Mouse (Mus musculus) megakaryocyte, embryonic 14.5 days (primary cell): ENCODE data around the gene Krt35.

Source experiments
- FLI1 ChIP-seq: IDR thresholded peaks from 2 replicates; pipeline ENCODE4 v1.6.1; 2012; ENCODE audit warnings: low read length, inconsistent platforms, mixed read lengths
- GATA1 ChIP-seq: IDR thresholded peaks from 3 replicates; pipeline ENCODE4 v1.6.1; 2012; ENCODE audit warnings: mixed read lengths, low read length, inconsistent platforms, borderline replicate concordance

DNA sequence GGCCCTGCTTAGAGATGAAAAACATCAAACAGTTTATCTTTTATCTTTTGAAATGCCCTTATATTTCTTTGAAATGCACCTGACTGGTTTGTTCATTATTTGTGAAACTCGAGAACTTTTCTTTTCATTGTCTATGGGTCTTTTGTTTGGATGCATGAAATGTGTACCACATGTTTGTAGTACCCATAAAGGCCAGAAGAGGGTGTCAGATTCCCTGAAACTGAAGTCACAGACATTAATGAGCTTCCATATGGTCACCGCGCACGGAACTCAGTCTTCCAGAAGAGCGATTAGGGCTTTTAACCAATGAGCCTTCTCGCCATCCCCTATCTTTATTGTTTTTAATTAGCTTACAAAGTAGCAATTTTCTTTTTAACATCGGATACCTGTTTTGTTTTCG, 37.2 kb downstream of the Krt35 start:
- TF ChIP-seq GATA1, result no peak
- TF ChIP-seq FLI1, result no peak
